Mouse (Mus musculus): ENCODE data around the gene Cc2d1a. TPM values are rescaled to one million over a fixed set of nuclear protein-coding genes. Genes with fewer than 3 reads are reported as not detected.

The Cc2d1a gene
- 0.79 TPM for polyA plus RNA-seq (2014; fragmentation: Illumina TruSeq; extraction: RNeasy Lipid Tissue Mini Kit (QIAGEN cat#74804); ENCODE audit: low read depth, low replicate concordance)

GRCm38 (mm10) chr8:84147769-84148530 is at the start of gene Cc2d1a, which contains the start of gene 4930432K21Rik:
TSS of gene Cc2d1a (minus strand) at chr8:84147936.
TSS of gene 4930432K21Rik (plus strand) at chr8:84148025.

DNA sequence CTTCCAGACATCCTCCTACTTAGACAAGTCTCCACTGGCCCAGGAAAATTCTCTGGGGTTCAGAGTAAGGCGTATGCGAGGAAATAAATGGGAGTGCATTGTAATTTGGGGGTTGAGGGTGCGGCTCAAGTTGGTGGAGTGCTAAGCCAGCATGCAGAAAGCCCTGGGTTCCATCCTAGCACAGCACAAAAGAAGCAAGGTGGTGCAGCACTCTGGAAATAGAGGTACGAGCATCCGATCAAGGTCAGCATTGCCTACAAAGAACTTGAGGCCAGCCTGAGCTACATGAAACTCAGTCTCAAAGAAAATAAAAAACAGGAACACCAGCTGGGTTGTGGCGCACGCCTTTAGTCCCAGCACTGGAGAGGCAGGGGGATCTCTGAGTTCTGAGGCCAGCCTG is 37.4 kb upstream of the Cc2d1a start, which contains the start of gene Nanos3:
Gene Nanos3 (minus strand): TSS at position 101 of the 400 bp plus-strand sequence.

DNA sequence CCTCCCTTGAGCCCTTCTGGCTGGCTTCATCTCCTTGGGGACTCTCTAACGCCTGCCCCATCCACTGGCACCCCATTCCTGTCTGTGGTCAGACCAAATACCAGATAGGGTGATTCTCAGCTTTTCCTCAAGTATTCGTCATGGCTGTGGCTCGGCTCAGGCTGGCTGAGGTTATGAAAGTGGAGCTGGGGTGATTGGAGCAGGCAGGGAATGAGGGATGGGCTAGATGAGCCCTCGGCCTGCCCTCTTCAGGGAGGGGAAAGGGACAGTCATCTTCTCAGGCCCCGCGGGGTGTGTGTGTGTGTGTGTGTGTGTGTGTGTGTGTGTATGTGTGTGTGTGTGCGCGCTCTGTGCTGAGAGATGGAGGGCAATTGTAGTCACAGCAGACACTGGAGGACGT is 22.1 kb downstream of the Cc2d1a start, which contains the start of gene Podnl1:
Gene Podnl1 (plus strand): TSS at position 334 of the 400 bp plus-strand sequence.

GRCm38 (mm10) chr8:84104697-84105609 is 42.8 kb downstream of the Cc2d1a start, which contains the start of gene Dcaf15:
TSS of gene Dcaf15 (minus strand) at chr8:84104768.

Other genes with a start within 250 kb of the Cc2d1a start
- 0.42 TPM for gene Adgrl1, start 247.8 kb downstream of the Cc2d1a start, polyA plus RNA-seq (2014; fragmentation: Illumina TruSeq; extraction: RNeasy Lipid Tissue Mini Kit (QIAGEN cat#74804); ENCODE audit: low read depth, low replicate concordance)
- gene Gm10644, start 192.7 kb downstream of the Cc2d1a start, polyA plus RNA-seq (2014; fragmentation: Illumina TruSeq; extraction: RNeasy Lipid Tissue Mini Kit (QIAGEN cat#74804); ENCODE audit: low read depth, low replicate concordance): 1.1 TPM
- gene Asf1b, start 192.4 kb downstream of the Cc2d1a start, polyA plus RNA-seq (2014; fragmentation: Illumina TruSeq; extraction: RNeasy Lipid Tissue Mini Kit (QIAGEN cat#74804); ENCODE audit: low read depth, low replicate concordance): not detected
- gene Prkaca, start 174.9 kb downstream of the Cc2d1a start, polyA plus RNA-seq (2014; fragmentation: Illumina TruSeq; extraction: RNeasy Lipid Tissue Mini Kit (QIAGEN cat#74804); ENCODE audit: low read depth, low replicate concordance): 19.2 TPM
- gene Samd1, start 150.3 kb downstream of the Cc2d1a start, polyA plus RNA-seq (2014; fragmentation: Illumina TruSeq; extraction: RNeasy Lipid Tissue Mini Kit (QIAGEN cat#74804); ENCODE audit: low read depth, low replicate concordance): 1.4 TPM
- gene 1700067K01Rik, start 146.4 kb downstream of the Cc2d1a start, polyA plus RNA-seq (2014; fragmentation: Illumina TruSeq; extraction: RNeasy Lipid Tissue Mini Kit (QIAGEN cat#74804); ENCODE audit: low read depth, low replicate concordance): not detected
- gene 2210011C24Rik, start 135.8 kb downstream of the Cc2d1a start, polyA plus RNA-seq (2014; fragmentation: Illumina TruSeq; extraction: RNeasy Lipid Tissue Mini Kit (QIAGEN cat#74804); ENCODE audit: low read depth, low replicate concordance): not detected
- not detected for gene Palm3, start 126.5 kb downstream of the Cc2d1a start, polyA plus RNA-seq (2014; fragmentation: Illumina TruSeq; extraction: RNeasy Lipid Tissue Mini Kit (QIAGEN cat#74804); ENCODE audit: low read depth, low replicate concordance)
- gene Il27ra, start 105.3 kb downstream of the Cc2d1a start, polyA plus RNA-seq (2014; fragmentation: Illumina TruSeq; extraction: RNeasy Lipid Tissue Mini Kit (QIAGEN cat#74804); ENCODE audit: low read depth, low replicate concordance): 0.32 TPM
- gene Rln3, start 102.9 kb downstream of the Cc2d1a start, polyA plus RNA-seq (2014; fragmentation: Illumina TruSeq; extraction: RNeasy Lipid Tissue Mini Kit (QIAGEN cat#74804); ENCODE audit: low read depth, low replicate concordance): not detected
- gene Gm10643, start 82.8 kb downstream of the Cc2d1a start, polyA plus RNA-seq (2014; fragmentation: Illumina TruSeq; extraction: RNeasy Lipid Tissue Mini Kit (QIAGEN cat#74804); ENCODE audit: low read depth, low replicate concordance): 0.24 TPM
- 0.56 TPM for gene Rfx1, start 81.1 kb downstream of the Cc2d1a start, polyA plus RNA-seq (2014; fragmentation: Illumina TruSeq; extraction: RNeasy Lipid Tissue Mini Kit (QIAGEN cat#74804); ENCODE audit: low read depth, low replicate concordance)
- 0.48 TPM for gene Dcaf15, start 43.2 kb downstream of the Cc2d1a start, polyA plus RNA-seq (2014; fragmentation: Illumina TruSeq; extraction: RNeasy Lipid Tissue Mini Kit (QIAGEN cat#74804); ENCODE audit: low read depth, low replicate concordance)
- 0.13 TPM for gene Podnl1, start 21.9 kb downstream of the Cc2d1a start, polyA plus RNA-seq (2014; fragmentation: Illumina TruSeq; extraction: RNeasy Lipid Tissue Mini Kit (QIAGEN cat#74804); ENCODE audit: low read depth, low replicate concordance)
- gene 4930432K21Rik, start 89 bp upstream of the Cc2d1a start, polyA plus RNA-seq (2014; fragmentation: Illumina TruSeq; extraction: RNeasy Lipid Tissue Mini Kit (QIAGEN cat#74804); ENCODE audit: low read depth, low replicate concordance): not detected
- gene Nanos3, start 37.3 kb upstream of the Cc2d1a start, polyA plus RNA-seq (2014; fragmentation: Illumina TruSeq; extraction: RNeasy Lipid Tissue Mini Kit (QIAGEN cat#74804); ENCODE audit: low read depth, low replicate concordance): not detected
- gene Zswim4, start 89.1 kb upstream of the Cc2d1a start, polyA plus RNA-seq (2014; fragmentation: Illumina TruSeq; extraction: RNeasy Lipid Tissue Mini Kit (QIAGEN cat#74804); ENCODE audit: low read depth, low replicate concordance): 0.13 TPM
- gene D8Ertd738e, start 101.8 kb upstream of the Cc2d1a start, polyA plus RNA-seq (2014; fragmentation: Illumina TruSeq; extraction: RNeasy Lipid Tissue Mini Kit (QIAGEN cat#74804); ENCODE audit: low read depth, low replicate concordance): 11.6 TPM
- gene Mri1, start 109.4 kb upstream of the Cc2d1a start, polyA plus RNA-seq (2014; fragmentation: Illumina TruSeq; extraction: RNeasy Lipid Tissue Mini Kit (QIAGEN cat#74804); ENCODE audit: low read depth, low replicate concordance): 2.2 TPM
- gene Ccdc130, start 122.4 kb upstream of the Cc2d1a start, polyA plus RNA-seq (2014; fragmentation: Illumina TruSeq; extraction: RNeasy Lipid Tissue Mini Kit (QIAGEN cat#74804); ENCODE audit: low read depth, low replicate concordance): 2.9 TPM
- gene Cacna1a, start 240.5 kb upstream of the Cc2d1a start, polyA plus RNA-seq (2014; fragmentation: Illumina TruSeq; extraction: RNeasy Lipid Tissue Mini Kit (QIAGEN cat#74804); ENCODE audit: low read depth, low replicate concordance): 0.08 TPM

Data from liver, adult 10 weeks (tissue).